Mouse (Mus musculus): ENCODE data around the gene Taf5l. TPM values are rescaled to one million over a fixed set of nuclear protein-coding genes. Genes with fewer than 3 reads are reported as not detected.
"Not testable (repeated sequence)": the region's sequence is repeated elsewhere in the genome, so short reads cannot be mapped to it uniquely, and the experiment has no call there.

Taf5l gene
- 60.5 and 60.6 TPM in 2 replicates for polyA plus RNA-seq (2015; fragmentation: Nextera tagmentation; extraction: Ambion mirVana)

- peak; percentile 95 for DNase-seq (ENCODE audit: low spot score)
Measured at GRCm38 (mm10) chr8:124021237-124022227, at the start of gene Taf5l, which contains the start of gene Urb2. TSS of gene Taf5l (minus strand) at chr8:124021397. TSS of gene Urb2 (plus strand) at chr8:124021508.

- DNase-seq (ENCODE audit: low spot score), result no peak
Measured at GRCm38 (mm10) chr8:124070363-124071324, 49.4 kb upstream of the Taf5l start.

GRCm38 (mm10) chr8:124067059-124067750, 46.0 kb upstream of the Taf5l start:
- DNase-seq (ENCODE audit: low spot score), result no peak

GRCm38 (mm10) chr8:124066325-124067058, 45.3 kb upstream of the Taf5l start:
- peak; percentile 66 for DNase-seq (ENCODE audit: low spot score)

- peak; percentile 66 for DNase-seq (ENCODE audit: low spot score)
Measured at GRCm38 (mm10) chr8:124056832-124057655, 35.8 kb upstream of the Taf5l start.

- no peak for DNase-seq (ENCODE audit: low spot score)
Measured at GRCm38 (mm10) chr8:124052568-124052967, 31.4 kb upstream of the Taf5l start.

- DNase-seq (ENCODE audit: low spot score), result peak; percentile 67
Measured at GRCm38 (mm10) chr8:124052110-124052509, 30.9 kb upstream of the Taf5l start.

GRCm38 (mm10) chr8:124045856-124046255, 24.7 kb upstream of the Taf5l start:
- DNase-seq (ENCODE audit: low spot score), result no peak

GRCm38 (mm10) chr8:124044931-124045330, 23.7 kb upstream of the Taf5l start:
- no peak for DNase-seq (ENCODE audit: low spot score)

- DNase-seq (ENCODE audit: low spot score), result no peak
Measured at GRCm38 (mm10) chr8:124044421-124044820, 23.2 kb upstream of the Taf5l start.

GRCm38 (mm10) chr8:124042201-124042600, 21.0 kb upstream of the Taf5l start:
- no peak for DNase-seq (ENCODE audit: low spot score)

- no peak for DNase-seq (ENCODE audit: low spot score)
Measured at GRCm38 (mm10) chr8:124039351-124039750, 18.2 kb upstream of the Taf5l start.

- no peak for DNase-seq (ENCODE audit: low spot score)
Measured at GRCm38 (mm10) chr8:124038121-124038520, 16.9 kb upstream of the Taf5l start.

GRCm38 (mm10) chr8:124033400-124033799, 12.2 kb upstream of the Taf5l start:
- no peak for DNase-seq (ENCODE audit: low spot score)

- DNase-seq (ENCODE audit: low spot score), result no peak
Measured at GRCm38 (mm10) chr8:124027831-124028230, 6.6 kb upstream of the Taf5l start.

- DNase-seq (ENCODE audit: low spot score), result not testable (repeated sequence)
Measured at GRCm38 (mm10) chr8:124026265-124026664, 5.1 kb upstream of the Taf5l start.

GRCm38 (mm10) chr8:124020439-124021236, 559 bp downstream of the Taf5l start:
- DNase-seq (ENCODE audit: low spot score), result peak; percentile 81

GRCm38 (mm10) chr8:124019782-124020181, 1.4 kb downstream of the Taf5l start:
- DNase-seq (ENCODE audit: low spot score), result peak; percentile 23
